25 mouse cellular contexts compared by ENCODE assay signal in the genomic region with DNA sequence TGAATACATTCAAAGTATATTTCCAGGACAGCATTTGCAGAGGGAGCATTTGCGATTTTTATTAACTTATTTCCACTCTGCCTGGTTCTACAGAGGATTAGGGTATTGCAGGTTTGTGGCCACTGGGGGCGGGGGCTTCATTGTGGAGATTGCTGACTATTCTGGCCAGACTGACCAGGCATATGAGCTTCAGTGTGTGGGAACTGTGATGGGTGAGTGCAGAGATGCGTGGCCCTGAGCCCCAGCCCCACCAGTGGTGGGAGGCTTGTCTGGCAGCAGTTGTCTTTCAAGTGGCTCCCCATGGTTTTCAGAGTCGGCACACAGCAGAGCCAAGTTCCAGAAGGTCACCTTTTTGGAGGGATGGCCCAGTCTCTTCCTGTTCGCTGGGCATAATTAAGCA. TPM values are rescaled to one million over a fixed set of nuclear protein-coding genes. Genes with fewer than 3 reads are reported as not detected.
A peak's percentile ranks its signal among the peaks of the same experiment; 100 is the strongest.
DNase-seq lines count a peak whose midpoint lies in the region; ATAC-seq and TF ChIP-seq lines count a peak whose summit lies in the region.
"Had no signal": no experiment of that assay in that cellular context is flagged by ENCODE, and none has a peak within 500 bp of the region (broad histone marks: within the 10 kb centered on the region; RNA-seq: fewer than 3 reads in every experiment).

No protein-coding gene starts in this region.

- no peak for DNase-seq in embryonic facial prominence, embryonic 11.5 days (ENCODE audit: low spot score)
- no peak for DNase-seq in embryonic facial prominence, embryonic 10.5 days (ENCODE audit: low spot score)
- DNase-seq in hindbrain, postnatal 0 days (ENCODE audit: low spot score), result no peak
- no peak for DNase-seq in kidney, adult 2 months
- peak; percentile 46 for DNase-seq in Muller cell, postnatal 12 days (ENCODE audit: inconsistent ontology term)
- DNase-seq in right cerebral cortex, postnatal 10 days (ENCODE audit: low spot score in 2 of 2), result no peak
- DNase-seq: adrenal gland, postnatal 10 days; adrenal gland, postnatal 36 days; cerebellum, adult 18-20 months; cerebellum, adult 9-10 months; cerebellum, postnatal 14 days; gastrocnemius, postnatal 25 days; heart, adult 18-20 months; heart, postnatal 14 days; heart, postnatal 4 days had no signal

- H3K9me3 ChIP-seq in embryonic facial prominence, embryonic 11.5 days (replicated peaks; ENCODE audit: control insufficient read depth, low read length), result no peaks in the 10 kb centered on the region
- H3K9me3 ChIP-seq in embryonic facial prominence, embryonic 10.5 days, result no peaks in the 10 kb centered on the region
- no peaks in the 10 kb centered on the region for H3K9me3 ChIP-seq in hindbrain, postnatal 0 days (ENCODE audit: low read length)
- H3K9me3 ChIP-seq in hindbrain, embryonic 13.5 days, result no peaks in the 10 kb centered on the region
- no peaks in the 10 kb centered on the region for H3K9me3 ChIP-seq in kidney, embryonic 16.5 days (ENCODE audit: low read length)
- H3K9me3 ChIP-seq: forebrain, embryonic 10.5 days; heart, embryonic 10.5 days; heart, embryonic 13.5 days had no signal

- no peaks in the 10 kb centered on the region for H3K36me3 ChIP-seq in embryonic facial prominence, embryonic 11.5 days (replicated peaks; ENCODE audit: control insufficient read depth, insufficient read depth, low read depth, low read length)
- no peaks in the 10 kb centered on the region for H3K36me3 ChIP-seq in embryonic facial prominence, embryonic 10.5 days (replicated peaks)
- no peaks in the 10 kb centered on the region for H3K36me3 ChIP-seq in hindbrain, postnatal 0 days (ENCODE audit: insufficient read depth, low read length)
- H3K36me3 ChIP-seq in hindbrain, embryonic 13.5 days, result peaks cover 38% of the 10 kb centered on the region
- no peaks in the 10 kb centered on the region for H3K36me3 ChIP-seq in kidney, embryonic 16.5 days (ENCODE audit: insufficient read depth, low read length)
- H3K36me3 ChIP-seq in kidney, adult 2 months (ENCODE audit: control insufficient read depth, insufficient read depth, low read length), result no peaks in the 10 kb centered on the region
- H3K36me3 ChIP-seq: forebrain, embryonic 10.5 days; heart, embryonic 10.5 days; heart, embryonic 13.5 days had no signal

- 0 out of 2 replicates have a peak, but pooled peaks have one; percentile 24 for ATAC-seq in embryonic facial prominence, embryonic 11.5 days (replicated peaks; ENCODE audit: insufficient number of reproducible peaks, low FRiP score, low TSS enrichment, low read depth)
- 0 out of 2 replicates have a peak, but pooled peaks have one; percentile 30 for ATAC-seq in hindbrain, postnatal 0 days
- no peak for ATAC-seq in hindbrain, embryonic 13.5 days (ENCODE audit: low FRiP score)
- ATAC-seq in kidney, embryonic 16.5 days (ENCODE audit: low FRiP score, low TSS enrichment), result peak; percentile 47; the same call in 1 of the 2 replicates
- ATAC-seq: Patski had no signal

- no peak overlapping the region for H3K4me2 ChIP-seq in embryonic facial prominence, embryonic 11.5 days (ENCODE audit: low read depth, low read length)
- no peak overlapping the region for H3K4me2 ChIP-seq in hindbrain, postnatal 0 days (ENCODE audit: low read depth, low read length)
- H3K4me2 ChIP-seq in hindbrain, embryonic 13.5 days, result no peak overlapping the region
- H3K4me2 ChIP-seq in kidney, embryonic 16.5 days (replicated peaks; ENCODE audit: low read depth, low read length), result no peak overlapping the region
- H3K4me2 ChIP-seq: heart, embryonic 13.5 days had no signal

- WGBS in embryonic facial prominence, embryonic 11.5 days, result 66% methylated on average over 5 of the region's 5 CpGs
- 55% methylated on average over 5 of the region's 5 CpGs for WGBS in embryonic facial prominence, embryonic 10.5 days
- WGBS in hindbrain, postnatal 0 days, result 52% methylated on average over 5 of the region's 5 CpGs
- WGBS in hindbrain, embryonic 13.5 days, result 64% methylated on average over 5 of the region's 5 CpGs
- WGBS in kidney, embryonic 16.5 days, result 59% methylated on average over 5 of the region's 5 CpGs
- WGBS in kidney, adult 2 months, result 48% methylated on average over 5 of the region's 5 CpGs

- no peak for TF ChIP-seq POLR2A in kidney, adult 2 months (IDR thresholded peaks at IDR 0.05; ENCODE audit: low read depth, low read length)

- no peak overlapping the region for H3K9ac ChIP-seq in embryonic facial prominence, embryonic 11.5 days (replicated peaks; ENCODE audit: low read length)
- no peak overlapping the region for H3K9ac ChIP-seq in hindbrain, postnatal 0 days (replicated peaks; ENCODE audit: low read length)
- H3K9ac ChIP-seq in hindbrain, embryonic 13.5 days, result no peak overlapping the region
- H3K9ac ChIP-seq in kidney, embryonic 16.5 days (replicated peaks; ENCODE audit: low read length), result no peak overlapping the region
- H3K9ac ChIP-seq: heart, embryonic 13.5 days had no signal

- H3K4me1 ChIP-seq in embryonic facial prominence, embryonic 11.5 days (ENCODE audit: control insufficient read depth, insufficient read depth, low read length), result no peaks in the 10 kb centered on the region
- 0 out of 2 replicates have a peak, but pooled peaks cover 2% of the 10 kb centered on the region for H3K4me1 ChIP-seq in embryonic facial prominence, embryonic 10.5 days
- no peaks in the 10 kb centered on the region for H3K4me1 ChIP-seq in hindbrain, postnatal 0 days (ENCODE audit: insufficient read depth, low read length)
- no peaks in the 10 kb centered on the region for H3K4me1 ChIP-seq in hindbrain, embryonic 13.5 days (replicated peaks)
- no peaks in the 10 kb centered on the region for H3K4me1 ChIP-seq in kidney, embryonic 16.5 days (ENCODE audit: insufficient read depth, low read length)
- no peaks in the 10 kb centered on the region for H3K4me1 ChIP-seq in kidney, adult 2 months (ENCODE audit: control insufficient read depth, insufficient read depth, low read length)
- H3K4me1 ChIP-seq: heart, embryonic 10.5 days; heart, embryonic 13.5 days had no signal

- no peak overlapping the region for H3K27ac ChIP-seq in embryonic facial prominence, embryonic 11.5 days (replicated peaks; ENCODE audit: low read depth, low read length)
- H3K27ac ChIP-seq in embryonic facial prominence, embryonic 10.5 days (replicated peaks), result no peak overlapping the region
- H3K27ac ChIP-seq in hindbrain, postnatal 0 days, result no peak overlapping the region
- no peak overlapping the region for H3K27ac ChIP-seq in hindbrain, embryonic 13.5 days
- H3K27ac ChIP-seq in kidney, embryonic 16.5 days (ENCODE audit: low read length), result no peak overlapping the region
- H3K27ac ChIP-seq in kidney, adult 2 months (ENCODE audit: insufficient read depth, low read depth, low read length), result no peak overlapping the region
- H3K27ac ChIP-seq: forebrain, embryonic 10.5 days; heart, embryonic 10.5 days; heart, embryonic 13.5 days had no signal

- TF ChIP-seq CTCF in hindbrain, postnatal 0 days (IDR thresholded peaks at IDR 0.05; ENCODE audit: low read depth), result no peak
- TF ChIP-seq CTCF in kidney, adult 2 months (conservative IDR thresholded peaks at IDR 0.05; ENCODE audit: insufficient read depth, insufficient read length, low read depth, low read length), result no peak

- H3K27me3 ChIP-seq in embryonic facial prominence, embryonic 11.5 days (ENCODE audit: control insufficient read depth, insufficient read depth, low read length), result no peaks in the 10 kb centered on the region
- no peaks in the 10 kb centered on the region for H3K27me3 ChIP-seq in embryonic facial prominence, embryonic 10.5 days (replicated peaks; ENCODE audit: low read depth, poor library complexity, severe bottlenecking)
- H3K27me3 ChIP-seq in hindbrain, postnatal 0 days (ENCODE audit: insufficient read depth, low read length), result no peaks in the 10 kb centered on the region
- no peaks in the 10 kb centered on the region for H3K27me3 ChIP-seq in hindbrain, embryonic 13.5 days
- no peaks in the 10 kb centered on the region for H3K27me3 ChIP-seq in kidney, embryonic 16.5 days (ENCODE audit: insufficient read depth, low read length)
- no peaks in the 10 kb centered on the region for H3K27me3 ChIP-seq in kidney, adult 2 months (replicated peaks; ENCODE audit: control insufficient read depth, insufficient read depth, low read length)
- H3K27me3 ChIP-seq: Patski had no signal

- no peak overlapping the region for H3K4me3 ChIP-seq in embryonic facial prominence, embryonic 11.5 days (ENCODE audit: low read depth, low read length)
- no peak overlapping the region for H3K4me3 ChIP-seq in embryonic facial prominence, embryonic 10.5 days
- H3K4me3 ChIP-seq in hindbrain, postnatal 0 days (ENCODE audit: low read length), result no peak overlapping the region
- H3K4me3 ChIP-seq in hindbrain, embryonic 13.5 days, result no peak overlapping the region
- no peak overlapping the region for H3K4me3 ChIP-seq in kidney, embryonic 16.5 days (ENCODE audit: low read length)
- no peak overlapping the region for H3K4me3 ChIP-seq in kidney, adult 2 months (ENCODE audit: insufficient read depth, low read depth, low read length)
- H3K4me3 ChIP-seq: forebrain, embryonic 10.5 days; heart, embryonic 10.5 days; heart, embryonic 13.5 days had no signal

RNA-seq across cellular contexts. Expression of a gene that starts 32.2 kb away (rescaled TPM):
- 1.5 and 1.8 TPM in 2 replicates for polyA plus RNA-seq in embryonic facial prominence, embryonic 11.5 days (2014; fragmentation: Nextera tagmentation; extraction: Ambion mirVana)
- polyA plus RNA-seq in embryonic facial prominence, embryonic 10.5 days (2016; fragmentation: Nextera tagmentation; extraction: Ambion mirVana), result 0.39 and 0.76 TPM in 2 replicates
- 66.4 and 67.1 TPM in 2 replicates for total RNA-seq in hindbrain, postnatal 0 days (2014; rRNA removed)
- polyA plus RNA-seq in hindbrain, postnatal 0 days (2015; fragmentation: Nextera tagmentation; extraction: Ambion mirVana), result 37.0 and 37.8 TPM in 2 replicates
- 15.7 and 16.4 TPM in 2 replicates for polyA plus RNA-seq in hindbrain, embryonic 13.5 days (2015; fragmentation: Nextera tagmentation; extraction: Ambion mirVana)
- polyA plus RNA-seq in kidney, embryonic 16.5 days (2015; fragmentation: Nextera tagmentation; extraction: Ambion mirVana), result 10.9 and 12.1 TPM in 2 replicates
- not detected in 2 replicates for polyA plus RNA-seq in kidney, adult 2 months (2012; rRNA removed)
- total RNA-seq: heart, adult 18-20 months; heart, postnatal 14 days had no signal

RNA-seq across cellular contexts. Expression of a gene that starts 32.5 kb away (rescaled TPM):
- 0.06 and 0.15 TPM in 2 replicates for polyA plus RNA-seq in embryonic facial prominence, embryonic 11.5 days (2014; fragmentation: Nextera tagmentation; extraction: Ambion mirVana)
- polyA plus RNA-seq in embryonic facial prominence, embryonic 10.5 days (2016; fragmentation: Nextera tagmentation; extraction: Ambion mirVana), result 0.04 and 0.09 TPM in 2 replicates
- 49.6 and 57.2 TPM in 2 replicates for total RNA-seq in hindbrain, postnatal 0 days (2014; rRNA removed)
- 9.8 and 10.9 TPM in 2 replicates for polyA plus RNA-seq in hindbrain, postnatal 0 days (2015; fragmentation: Nextera tagmentation; extraction: Ambion mirVana)
- polyA plus RNA-seq in hindbrain, embryonic 13.5 days (2015; fragmentation: Nextera tagmentation; extraction: Ambion mirVana), result 12.5 and 13.0 TPM in 2 replicates
- 0.05 TPM in 1 of 2 replicates, not detected in the other for polyA plus RNA-seq in kidney, embryonic 16.5 days (2015; fragmentation: Nextera tagmentation; extraction: Ambion mirVana)
- polyA plus RNA-seq in kidney, adult 2 months (2012; rRNA removed), result 0.03 TPM in 1 of 2 replicates, not detected in the other
- total RNA-seq: gastrocnemius, adult 8-10 months; gastrocnemius, postnatal 25 days; heart, adult 18-20 months; heart, postnatal 14 days; heart, postnatal 4 days had no signal
- polyA plus RNA-seq: forebrain, embryonic 10.5 days; forebrain, embryonic 14.5 days; heart, embryonic 10.5 days; heart, embryonic 13.5 days; heart, embryonic 16.5 days; intestine, embryonic 14.5 days had no signal
